Mouse (Mus musculus) midbrain, embryonic 13.5 days (tissue): ENCODE results near the gene Mog. TPM values are rescaled to one million over a fixed set of nuclear protein-coding genes. Genes with fewer than 3 reads are reported as not detected.

Experiments
- polyA plus RNA-seq: library from polyadenylated mRNA; unstranded; fragments of >200 nt; fragmentation: Nextera tagmentation; extraction: Ambion mirVana; gene quantifications from 2 replicates; pipeline ENCODE4 v1.2.1, GENCODE M21; 2015

Mog gene
- polyA plus RNA-seq, 1 experiment from 2014 or later: 1.6 TPM

Other genes with a start within 250 kb of the Mog start
- gene H2-M10.6, start 211.2 kb downstream of the Mog start, polyA plus RNA-seq: not detected in 2 replicates
- 46.4 and 46.6 TPM in 2 replicates for gene Trim26, start 186.3 kb downstream of the Mog start, polyA plus RNA-seq
- gene Trim15, start 156.2 kb downstream of the Mog start, polyA plus RNA-seq: 0.22 and 0.58 TPM in 2 replicates
- 1.2 and 2.0 TPM in 2 replicates for gene Trim10, start 153.8 kb downstream of the Mog start, polyA plus RNA-seq
- not detected in 2 replicates for gene Trim40, start 133.3 kb downstream of the Mog start, polyA plus RNA-seq
- gene Trim31, start 125.3 kb downstream of the Mog start, polyA plus RNA-seq: not detected in 2 replicates
- 0.63 and 0.70 TPM in 2 replicates for gene Rnf39, start 80.5 kb downstream of the Mog start, polyA plus RNA-seq
- 172 and 177 TPM in 2 replicates for gene Ppp1r11, start 71.7 kb downstream of the Mog start, polyA plus RNA-seq
- gene Znrd1, start 64.8 kb downstream of the Mog start, polyA plus RNA-seq: 68.3 and 71.8 TPM in 2 replicates
- 4.8 and 6.5 TPM in 2 replicates for gene Znrd1as, start 64.8 kb downstream of the Mog start, polyA plus RNA-seq
- 0.43 and 0.57 TPM in 2 replicates for gene 2410137M14Rik, start 42.2 kb downstream of the Mog start, polyA plus RNA-seq
- 3.9 TPM in 2 replicates for gene H2-M5, start 33.9 kb downstream of the Mog start, polyA plus RNA-seq
- gene Zfp57, start 22.2 kb downstream of the Mog start, polyA plus RNA-seq: 262 and 272 TPM in 2 replicates
- gene Gabbr1, start 22.6 kb upstream of the Mog start, polyA plus RNA-seq: 46.7 and 53.2 TPM in 2 replicates
- not detected in 2 replicates for gene Olfr90, start 65.1 kb upstream of the Mog start, polyA plus RNA-seq
- not detected in 2 replicates for gene Olfr91, start 74.9 kb upstream of the Mog start, polyA plus RNA-seq
- not detected in 2 replicates for gene Olfr92, start 96.7 kb upstream of the Mog start, polyA plus RNA-seq
- not detected in 2 replicates for gene Olfr93, start 138.1 kb upstream of the Mog start, polyA plus RNA-seq
- not detected in 2 replicates for gene Ubd, start 170.5 kb upstream of the Mog start, polyA plus RNA-seq
- gene Olfr94, start 177.6 kb upstream of the Mog start, polyA plus RNA-seq: not detected in 2 replicates
- not detected in 2 replicates for gene Olfr95, start 189.7 kb upstream of the Mog start, polyA plus RNA-seq
- not detected in 2 replicates for gene Olfr96, start 196.7 kb upstream of the Mog start, polyA plus RNA-seq
- gene Olfr97, start 213.9 kb upstream of the Mog start, polyA plus RNA-seq: not detected in 2 replicates
- gene Olfr98, start 240.4 kb upstream of the Mog start, polyA plus RNA-seq: not detected in 2 replicates
- 0.54 and 1.1 TPM in 2 replicates for gene H2-M3, start 246.8 kb upstream of the Mog start, polyA plus RNA-seq